Mouse (Mus musculus) midbrain, embryonic 11.5 days (tissue): ENCODE measurements at regions not wholly inside any gene's neighbourhood (a gene's known extent, or its start where the extent isn't known, plus 50 kb on each side); places are given as distances from the start of the nearest gene placed in this dataset.

Experiments used
- ATAC-seq: fragments of 200-750 bp; cut with Nextera tagmentation; 2 replicates; pipeline ENCODE4 v1.8.0; 2017; ENCODE audit warnings: moderate TSS enrichment, moderate library complexity; ENCODE audit not compliant: low FRiP score
- DNase-seq: peaks from one replicate; pipeline ENCODE4 v3.0.0; 2015; ENCODE audit warnings: low spot score; ENCODE audit errors: missing footprints
- H3K27ac ChIP-seq: fragments of 300-500 bp; sonication (generic); 2 replicates; pipeline ENCODE4 v1.5.1; 2014; ENCODE audit warnings: low read depth, low read length
- H3K27me3 ChIP-seq: fragments of 300-500 bp; sonication (generic); 2 replicates; pipeline ENCODE4 v1.6.1; 2014; ENCODE audit warnings: mild to moderate bottlenecking, low read length, moderate library complexity, mixed read lengths; ENCODE audit not compliant: control insufficient read depth, insufficient read depth
- H3K36me3 ChIP-seq: fragments of 300-500 bp; sonication (generic); 2 replicates; pipeline ENCODE4 v1.6.1; 2014; ENCODE audit warnings: mild to moderate bottlenecking, low read length, moderate library complexity, mixed read lengths; ENCODE audit not compliant: control insufficient read depth, insufficient read depth
- H3K4me1 ChIP-seq: fragments of 300-500 bp; sonication (generic); 2 replicates; pipeline ENCODE4 v1.6.1; 2014; ENCODE audit warnings: low read length; ENCODE audit not compliant: control insufficient read depth, insufficient read depth
- H3K4me2 ChIP-seq: fragments of 300-500 bp; sonication (generic); 2 replicates; pipeline ENCODE4 v1.6.1; 2014; ENCODE audit warnings: mild to moderate bottlenecking, moderate library complexity
- H3K4me3 ChIP-seq: fragments of 300-500 bp; sonication (generic); 2 replicates; pipeline ENCODE4 v1.5.1; 2014; ENCODE audit warnings: low read depth, low read length
- H3K9ac ChIP-seq: fragments of 300-500 bp; sonication (generic); 2 replicates; pipeline ENCODE4 v1.6.1; 2014; ENCODE audit warnings: low read length
- H3K9me3 ChIP-seq: fragments of 300-500 bp; sonication (generic); 2 replicates; pipeline ENCODE4 v1.6.1; 2016; ENCODE audit warnings: low read length; ENCODE audit not compliant: control insufficient read depth
- WGBS: fragments of 180-500 bp; shearing (Covaris S2); extraction: QIAGEN DNeasy Blood & Tissue Kit; methylation state at CpG from one replicate; pipeline ENCODE4 v1.1.7; 2014; 5-methylcytosine and 5-hydroxymethylcytosine counted together

DNA sequence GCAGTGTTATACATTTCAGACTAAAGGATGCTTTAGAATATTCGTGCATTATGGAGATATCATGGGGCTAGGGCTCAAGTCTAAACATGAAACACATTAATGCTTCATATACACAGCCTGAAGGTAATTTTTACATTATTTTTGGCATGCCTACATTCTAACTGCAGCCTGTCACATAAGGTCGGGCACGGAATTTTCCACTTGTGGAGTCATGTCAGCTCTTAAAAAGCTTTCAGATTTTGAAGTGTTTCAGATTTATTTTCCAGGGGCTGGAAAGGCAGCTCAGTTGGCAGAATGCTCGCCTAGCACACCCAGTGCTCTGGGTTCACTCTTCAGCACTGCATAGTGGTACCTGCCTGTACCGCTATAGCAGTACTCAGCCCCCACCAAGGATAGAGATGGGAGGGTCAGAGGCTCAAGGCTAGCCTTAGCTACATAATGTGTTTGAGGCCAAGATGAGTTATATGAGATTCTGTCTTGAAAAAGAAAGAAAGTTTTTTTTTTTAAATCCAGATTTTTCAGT, 214.6 kb upstream of the Jarid2 start:
- ATAC-seq (no peak), DNase-seq (no peak)
- Histone ChIP-seq H3K9ac (no peak overlapping the region), H3K27ac (no peak overlapping the region), H3K9me3 (no peaks in the 10 kb centered on the region), H3K27me3 (no peaks in the 10 kb centered on the region), H3K4me2 (no peak overlapping the region), H3K36me3 (no peaks in the 10 kb centered on the region), H3K4me3 (no peak overlapping the region), H3K4me1 (peaks cover 3% of the 10 kb centered on the region)
- WGBS: 90% methylated on average over 5 of the region's 5 CpGs

DNA sequence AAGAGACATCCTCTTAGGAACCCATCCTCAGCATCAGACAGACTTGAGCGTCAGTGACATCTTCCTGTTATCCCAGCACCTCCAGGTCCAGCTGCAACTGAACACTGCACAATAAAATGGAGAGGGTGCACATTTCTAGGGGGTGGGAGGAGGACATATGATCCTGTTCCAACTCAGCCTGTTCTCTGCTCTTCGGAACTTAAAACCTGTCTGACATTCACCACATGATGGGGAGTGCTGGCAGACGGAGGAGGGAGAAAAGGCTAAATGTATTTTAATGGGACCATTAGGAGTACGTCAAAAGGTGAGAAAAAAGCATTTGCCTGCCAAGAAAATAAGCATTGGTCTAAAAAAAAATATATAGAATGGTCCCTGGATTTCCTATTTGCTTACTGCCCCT, 212.4 kb upstream of the Jarid2 start:
- no peak overlapping the region for H3K9ac ChIP-seq
- H3K4me3 ChIP-seq: no peak overlapping the region
- no peaks in the 10 kb centered on the region for H3K9me3 ChIP-seq
- H3K4me1 ChIP-seq: peaks cover 3% of the 10 kb centered on the region; the same call in 1 of the 2 replicates
- WGBS: 81% methylated on average over 4 of the region's 4 CpGs
- H3K27ac ChIP-seq: no peak overlapping the region
- no peak for ATAC-seq
- no peak overlapping the region for H3K4me2 ChIP-seq
- no peaks in the 10 kb centered on the region for H3K27me3 ChIP-seq
- no peak for DNase-seq
- H3K36me3 ChIP-seq: no peaks in the 10 kb centered on the region

DNA sequence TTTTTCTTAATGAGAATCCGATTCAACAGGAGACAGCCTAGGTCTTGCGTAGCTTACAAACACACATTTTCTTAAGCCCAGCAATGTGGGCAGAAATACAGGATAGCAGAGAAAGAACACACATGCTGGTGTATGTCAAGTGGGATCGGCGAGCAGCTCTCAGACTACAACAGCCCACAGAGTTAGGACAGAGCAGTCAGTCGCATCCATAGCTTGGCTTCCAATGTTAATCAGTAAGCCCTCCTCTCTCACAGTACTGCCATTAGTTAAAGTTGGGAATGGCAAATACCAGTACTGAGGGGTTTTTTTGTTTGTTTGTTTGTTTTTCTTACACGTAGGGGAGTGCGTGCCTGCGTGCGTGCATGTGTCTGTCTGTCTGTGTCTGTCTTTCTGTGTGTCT, 212.0 kb upstream of the Jarid2 start:
- no peaks in the 10 kb centered on the region for H3K9me3 ChIP-seq
- H3K4me3 ChIP-seq: no peak overlapping the region
- no peak overlapping the region for H3K27ac ChIP-seq
- ATAC-seq: no peak
- 93% methylated on average over 9 of the region's 9 CpGs for WGBS
- no peak for DNase-seq
- H3K27me3 ChIP-seq: no peaks in the 10 kb centered on the region
- H3K4me2 ChIP-seq: no peak overlapping the region
- no peak overlapping the region for H3K9ac ChIP-seq
- peaks cover 3% of the 10 kb centered on the region; the same call in 1 of the 2 replicates for H3K4me1 ChIP-seq
- H3K36me3 ChIP-seq: no peaks in the 10 kb centered on the region

DNA sequence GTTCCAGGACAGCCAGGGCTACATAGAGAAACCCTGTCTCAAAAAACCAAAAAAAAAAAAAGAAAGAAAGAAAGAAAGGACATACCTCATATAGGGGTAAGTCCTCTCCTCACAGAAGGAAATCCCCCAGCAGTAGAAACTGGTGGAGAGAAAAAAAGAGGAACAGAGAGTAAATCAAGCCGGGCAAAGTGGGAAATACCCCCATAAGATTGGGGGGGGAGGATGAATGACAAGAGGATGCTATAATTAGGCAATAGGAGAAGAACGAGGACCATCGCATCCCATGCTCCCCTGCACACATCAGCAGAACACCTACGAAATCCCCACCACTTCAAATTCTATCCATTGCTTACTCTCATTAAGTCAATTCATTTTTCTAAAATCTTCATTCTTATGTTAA, 211.1 kb upstream of the Jarid2 start:
- no peak overlapping the region for H3K9ac ChIP-seq
- H3K4me2 ChIP-seq: no peak overlapping the region
- H3K9me3 ChIP-seq: no peaks in the 10 kb centered on the region
- WGBS: 88% methylated on average over 4 of the region's 4 CpGs
- no peak for DNase-seq
- H3K27ac ChIP-seq: no peak overlapping the region
- ATAC-seq: no peak
- peaks cover 3% of the 10 kb centered on the region; the same call in 1 of the 2 replicates for H3K4me1 ChIP-seq
- no peak overlapping the region for H3K4me3 ChIP-seq
- no peaks in the 10 kb centered on the region for H3K36me3 ChIP-seq
- no peaks in the 10 kb centered on the region for H3K27me3 ChIP-seq

DNA sequence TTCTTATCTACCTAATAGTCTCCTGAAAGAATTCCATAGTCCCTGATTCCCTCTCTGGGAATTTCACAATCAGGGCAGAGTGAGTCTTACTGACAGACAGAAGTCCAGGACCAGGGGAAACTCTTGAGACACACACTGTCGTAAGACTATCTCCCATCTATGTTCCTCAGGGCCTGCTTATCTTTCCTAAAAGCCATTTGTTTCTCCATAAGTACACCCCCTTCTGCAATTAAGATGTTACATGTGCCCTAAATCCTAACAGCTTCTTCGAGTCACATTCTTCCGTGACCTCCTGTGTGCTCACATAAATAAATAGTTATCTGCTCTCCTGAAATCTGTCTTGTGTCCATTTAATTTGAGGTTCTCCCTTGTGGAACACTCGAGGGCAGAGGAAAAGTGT, 205.8 kb upstream of the Jarid2 start:
- WGBS: 73% methylated on average over 4 of the region's 4 CpGs
- Histone ChIP-seq H3K36me3 (no peaks in the 10 kb centered on the region), H3K27me3 (no peaks in the 10 kb centered on the region), H3K4me3 (no peak overlapping the region), H3K27ac (no peak overlapping the region), H3K4me1 (no peaks in the 10 kb centered on the region; the same call in 1 of the 2 replicates), H3K4me2 (no peak overlapping the region), H3K9me3 (no peaks in the 10 kb centered on the region), H3K9ac (no peak overlapping the region)
- DNase-seq (no peak), ATAC-seq (no peak)

- H3K27ac ChIP-seq: no peak overlapping the region
- no peak overlapping the region for H3K4me2 ChIP-seq
- no peak overlapping the region for H3K9ac ChIP-seq
- H3K9me3 ChIP-seq: no peaks in the 10 kb centered on the region
- no peaks in the 10 kb centered on the region for H3K36me3 ChIP-seq
- no peaks in the 10 kb centered on the region for H3K27me3 ChIP-seq
- DNase-seq (no peak), ATAC-seq (no peak)
- WGBS: 90% methylated on average over 9 of the region's 9 CpGs
- no peaks in the 10 kb centered on the region for H3K4me1 ChIP-seq
- H3K4me3 ChIP-seq: no peak overlapping the region
Observed at GRCm38 (mm10) chr13:44530867-44531564, 198.3 kb upstream of the Jarid2 start.

DNA sequence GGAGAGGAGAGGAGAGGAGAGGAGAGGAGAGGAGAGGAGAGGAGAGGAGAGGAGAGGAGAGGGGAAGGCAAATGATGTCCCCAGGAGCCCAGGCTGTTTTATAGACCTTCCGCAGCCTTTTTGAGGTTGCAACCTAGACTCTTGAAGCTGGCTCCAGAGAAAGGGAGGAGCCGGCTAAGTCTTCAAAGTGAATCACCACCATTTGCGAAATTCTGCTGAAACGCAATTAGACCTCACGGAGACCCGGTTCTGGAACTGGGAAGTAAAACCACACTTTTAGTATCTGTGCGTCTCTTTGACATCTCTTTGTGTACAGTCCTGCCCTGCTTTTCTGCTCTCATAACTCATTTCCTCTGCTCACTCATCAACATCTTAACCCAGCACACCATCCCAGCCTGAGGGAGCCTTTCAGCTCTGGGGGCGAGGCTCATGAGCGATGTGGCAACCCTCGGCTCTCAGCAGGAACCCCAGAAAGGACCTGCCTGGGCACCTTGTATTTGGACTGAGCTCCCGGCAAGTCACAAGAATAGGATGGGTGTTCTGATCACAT, 196.6 kb upstream of the Jarid2 start:
- peak; percentile 53 for DNase-seq
- Histone ChIP-seq H3K4me3 (no peak overlapping the region), H3K9me3 (no peaks in the 10 kb centered on the region), H3K27me3 (no peaks in the 10 kb centered on the region), H3K27ac (no peak overlapping the region), H3K36me3 (no peaks in the 10 kb centered on the region), H3K4me1 (no peaks in the 10 kb centered on the region), H3K4me2 (no peak overlapping the region), H3K9ac (no peak overlapping the region)
- ATAC-seq: no peak
- 89% methylated on average over 11 of the region's 11 CpGs for WGBS

- 90% methylated on average over 6 of the region's 6 CpGs for WGBS
- no peaks in the 10 kb centered on the region for H3K27me3 ChIP-seq
- no peak overlapping the region for H3K27ac ChIP-seq
- H3K36me3 ChIP-seq: no peaks in the 10 kb centered on the region
- DNase-seq (peak; percentile 2), ATAC-seq (no peak)
- H3K4me2 ChIP-seq: no peak overlapping the region
- no peaks in the 10 kb centered on the region for H3K4me1 ChIP-seq
- H3K9me3 ChIP-seq: no peaks in the 10 kb centered on the region
- no peak overlapping the region for H3K9ac ChIP-seq
- no peak overlapping the region for H3K4me3 ChIP-seq
Observed at GRCm38 (mm10) chr13:44534575-44535080, 194.6 kb upstream of the Jarid2 start.

GRCm38 (mm10) chr13:44535441-44535840, 193.8 kb upstream of the Jarid2 start:
- Histone ChIP-seq H3K36me3 (no peaks in the 10 kb centered on the region), H3K27me3 (no peaks in the 10 kb centered on the region), H3K4me1 (no peaks in the 10 kb centered on the region), H3K4me3 (no peak overlapping the region), H3K9ac (no peak overlapping the region), H3K9me3 (no peaks in the 10 kb centered on the region), H3K4me2 (no peak overlapping the region), H3K27ac (no peak overlapping the region)
- DNase-seq: peak; percentile 54
- ATAC-seq: no peak
- 89% methylated on average over 18 of the region's 18 CpGs for WGBS
